Mouse (Mus musculus): ENCODE results near the gene Csnk2a2.

Gene Csnk2a2

GRCm38 (mm10) chr8:95487800-95488697 lies 1.8 kb downstream of the Csnk2a2 start:
- no peak for DNase-seq (ENCODE audit: low read depth, low spot score)

DNA sequence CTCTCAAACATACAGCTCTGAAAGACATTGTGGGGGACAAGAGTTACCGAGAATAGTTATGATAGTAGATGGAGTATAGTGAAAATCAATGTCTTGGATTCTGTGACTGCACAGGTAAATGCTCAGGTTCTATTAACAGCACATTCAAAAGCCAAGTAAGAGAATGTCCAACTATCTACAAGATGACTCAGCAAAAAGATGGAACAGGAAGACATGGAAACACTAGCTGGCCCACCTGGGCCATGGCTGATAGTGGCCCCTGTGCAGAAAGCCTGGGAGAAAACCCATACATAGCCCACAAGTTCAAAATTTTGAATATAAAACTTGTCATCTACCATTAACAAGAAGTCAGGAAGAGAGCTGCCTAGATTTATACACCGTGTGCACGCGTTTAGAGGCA lies 19.8 kb downstream of the Csnk2a2 start:
- DNase-seq (ENCODE audit: low read depth, low spot score) = no peak

DNA sequence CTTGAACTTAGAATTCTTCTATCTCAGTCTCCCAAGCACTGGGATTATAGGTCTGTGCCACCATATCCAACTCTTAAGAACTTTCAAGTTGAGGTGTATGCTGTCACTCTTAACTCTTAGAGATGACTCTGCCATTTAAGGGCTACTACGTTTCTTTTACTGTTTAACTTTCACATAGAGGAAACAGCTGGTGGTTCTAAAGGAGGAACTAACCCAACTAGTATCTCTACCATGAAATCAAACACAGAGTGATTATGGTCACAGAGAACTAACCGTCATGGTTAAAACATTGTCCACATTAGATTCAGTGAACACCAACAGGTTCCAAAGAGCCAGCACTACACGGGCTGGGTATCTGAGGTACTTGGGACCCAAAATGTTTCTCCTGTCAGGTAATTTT lies 20.8 kb downstream of the Csnk2a2 start:
- no peak for DNase-seq (ENCODE audit: low read depth, low spot score)

DNA sequence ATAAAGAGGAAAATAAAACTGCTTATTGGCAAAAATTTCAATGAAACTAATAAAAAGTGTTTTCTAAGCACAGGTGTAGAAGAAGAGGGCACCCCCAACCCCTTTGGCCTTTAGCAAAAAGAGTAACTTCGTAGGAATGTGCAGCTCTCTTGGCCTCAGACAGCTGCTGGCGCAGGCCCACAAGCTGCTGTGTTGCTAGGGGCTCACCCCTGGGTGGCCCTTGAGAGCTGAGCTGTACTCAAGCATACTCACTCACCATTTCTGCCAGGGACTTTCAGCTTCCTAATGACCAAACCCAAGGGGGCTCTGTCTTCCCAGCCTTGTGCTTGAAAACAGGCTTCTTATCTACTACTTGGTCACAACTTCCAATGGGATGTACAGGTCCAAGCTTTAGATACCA lies 23.3 kb downstream of the Csnk2a2 start:
- no peak for DNase-seq (ENCODE audit: low read depth, low spot score)

DNA sequence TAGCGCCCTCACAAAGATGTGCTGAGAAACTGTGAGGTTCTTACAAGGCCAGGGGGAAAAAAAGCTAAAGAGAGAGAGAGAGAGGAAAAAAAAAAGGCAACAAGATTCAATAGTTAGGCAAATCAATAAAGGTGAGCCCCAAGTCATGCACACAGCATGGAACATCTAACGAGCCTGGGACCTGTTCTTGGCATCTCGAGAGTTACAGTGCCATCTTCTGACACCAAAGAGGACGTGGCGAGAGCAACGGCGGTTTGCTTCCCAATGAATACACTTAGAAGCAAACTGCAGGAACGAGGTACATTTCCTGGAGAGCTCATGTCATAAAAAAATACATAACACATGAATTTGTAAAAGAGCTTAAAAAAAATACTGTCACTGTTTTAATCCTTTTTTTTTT lies 37.3 kb downstream of the Csnk2a2 start:
- no peak for DNase-seq (ENCODE audit: low read depth, low spot score)

GRCm38 (mm10) chr8:95450271-95450670 lies 39.6 kb downstream of the Csnk2a2 start:
- DNase-seq (ENCODE audit: low read depth, low spot score) = no peak

DNA sequence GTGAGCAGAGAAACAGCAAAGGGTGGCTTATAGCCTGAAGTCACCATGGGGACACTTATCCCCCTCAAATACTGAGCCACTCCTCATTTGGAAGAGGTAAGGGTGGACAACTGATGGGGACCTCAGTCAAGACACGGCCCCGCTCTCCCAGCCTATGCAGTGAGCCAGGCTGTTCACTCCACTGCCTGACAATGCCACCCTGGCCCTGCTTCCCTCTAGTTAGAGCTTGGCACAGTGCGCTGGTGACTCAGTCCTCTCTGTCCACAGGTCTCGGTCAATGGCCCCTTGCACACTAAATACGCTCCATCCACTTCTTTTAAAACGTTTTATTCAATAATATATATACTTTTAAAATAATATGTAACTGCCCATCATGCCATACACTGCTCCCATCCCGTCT lies 42.2 kb downstream of the Csnk2a2 start:
- DNase-seq (ENCODE audit: low read depth, low spot score) = no peak

DNA sequence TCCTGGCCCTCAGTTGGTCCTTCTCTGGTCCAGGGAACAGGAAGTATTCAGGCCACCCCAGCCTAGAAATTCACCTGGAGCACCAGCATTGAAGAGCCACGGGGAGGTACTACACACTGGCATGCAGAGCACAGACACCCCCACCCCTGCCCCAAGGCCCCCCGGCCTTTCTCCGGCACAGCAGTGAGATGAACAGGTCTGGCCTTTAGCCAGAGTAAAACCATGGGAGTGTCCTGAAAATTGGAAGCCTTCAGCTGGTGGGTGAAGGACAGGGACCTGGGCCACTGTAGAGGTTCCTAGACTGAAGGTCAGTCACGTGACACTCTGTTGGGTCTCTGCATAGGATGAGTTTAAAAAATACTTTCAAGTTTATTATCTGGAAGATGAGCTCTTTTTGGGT lies 44.8 kb downstream of the Csnk2a2 start:
- no peak for DNase-seq (ENCODE audit: low read depth, low spot score)

GRCm38 (mm10) chr8:95441491-95442039 lies 48.3 kb downstream of the Csnk2a2 start:
- no peak for DNase-seq (ENCODE audit: low read depth, low spot score)

DNA sequence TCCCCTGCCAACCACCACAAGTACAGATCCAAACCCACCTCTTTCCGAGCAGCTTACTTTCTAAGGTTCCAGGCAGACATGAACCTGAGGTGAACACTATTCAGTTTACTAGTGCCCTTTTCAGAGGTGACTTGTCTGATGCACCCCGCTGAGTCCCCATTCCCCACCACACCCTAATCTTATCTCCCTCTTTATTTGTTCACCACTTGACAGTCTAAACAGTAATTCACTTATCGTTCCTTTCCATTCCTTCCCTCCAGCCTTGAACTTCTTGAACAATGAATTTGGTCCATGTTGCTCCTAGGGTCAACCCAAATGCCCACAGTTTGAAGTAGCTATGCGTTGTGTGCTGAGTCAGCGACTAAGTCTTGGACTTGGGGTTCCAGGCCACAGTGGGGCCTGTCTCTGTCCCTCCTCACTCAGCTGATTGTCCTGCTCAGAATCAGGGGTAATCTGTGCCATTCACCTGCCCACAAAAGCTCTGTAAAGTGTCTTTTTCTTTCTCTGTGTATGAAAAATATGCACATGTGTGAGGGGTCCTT lies 49.6 kb downstream of the Csnk2a2 start:
- no peak for DNase-seq (ENCODE audit: low read depth, low spot score)

DNA sequence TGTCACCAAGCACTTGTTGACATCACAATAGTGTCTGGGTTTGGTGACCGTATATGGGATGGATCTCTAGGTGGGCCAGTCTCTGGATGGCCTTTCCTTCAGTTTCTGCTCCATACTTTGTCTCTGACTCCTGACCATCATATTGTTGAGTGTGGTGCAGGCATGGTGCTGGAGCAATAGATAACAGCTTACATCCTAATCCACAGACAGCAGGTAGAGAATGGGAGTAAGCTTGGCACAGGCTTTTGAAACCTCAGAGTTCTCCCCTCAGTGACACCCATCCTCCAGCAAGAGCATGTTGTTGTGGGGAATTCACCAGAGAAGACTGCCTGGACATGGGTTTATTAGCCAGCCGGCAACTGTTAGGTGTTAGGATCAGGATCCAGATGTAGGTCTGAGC lies 50.4 kb downstream of the Csnk2a2 start:
- no peak for DNase-seq (ENCODE audit: low read depth, low spot score)

DNA sequence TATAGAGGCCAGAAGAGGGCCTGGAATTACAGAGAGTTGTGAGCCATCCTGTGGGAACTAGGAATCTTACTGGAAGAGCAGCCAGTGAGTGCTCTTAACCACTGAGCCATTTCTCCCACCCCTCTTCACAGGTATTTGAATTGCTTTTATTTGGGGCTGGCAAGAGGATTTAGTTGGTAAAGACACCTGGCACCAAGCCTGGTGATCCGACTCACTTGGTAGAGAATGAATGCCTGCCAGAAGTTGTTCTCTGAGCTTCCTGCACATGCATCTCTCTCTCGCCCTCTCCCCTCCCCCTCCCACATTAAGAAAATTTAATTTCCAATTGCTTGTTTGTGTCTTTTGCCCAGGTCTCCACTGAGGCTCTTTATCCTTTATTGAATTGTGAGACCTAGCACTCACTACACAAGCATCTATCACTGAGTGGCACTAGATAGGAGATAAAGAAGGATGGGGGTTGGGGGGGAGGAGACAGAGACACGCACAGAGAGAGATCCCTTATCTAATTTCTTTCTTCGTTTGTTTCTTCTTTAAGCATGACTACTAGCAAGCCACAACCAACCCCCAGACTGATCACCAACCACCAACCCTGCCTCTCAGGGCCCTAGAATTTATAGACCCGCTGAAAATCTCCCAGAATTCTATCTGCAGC lies 52.4 kb downstream of the Csnk2a2 start:
- no peak for DNase-seq (ENCODE audit: low read depth, low spot score)

DNA sequence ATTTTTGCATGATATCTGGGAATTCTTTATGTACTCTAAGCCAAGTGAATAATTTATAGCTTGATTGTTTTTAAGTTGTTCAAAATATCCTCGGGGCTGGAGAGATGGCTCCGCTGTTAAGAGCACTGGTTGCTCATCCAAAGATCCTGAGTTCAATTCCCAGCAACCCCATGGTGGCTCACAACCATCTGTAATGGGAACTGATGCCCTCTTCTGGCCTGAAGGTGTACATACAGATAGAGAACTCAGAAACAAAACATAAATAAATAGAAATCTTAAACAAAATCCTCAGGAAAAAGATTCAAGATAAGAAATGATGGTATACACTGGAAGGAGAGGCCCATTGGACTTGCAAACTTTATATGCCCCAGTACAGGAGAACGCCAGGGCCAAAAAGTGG lies 53.9 kb downstream of the Csnk2a2 start:
- no peak for DNase-seq (ENCODE audit: low read depth, low spot score)

DNA sequence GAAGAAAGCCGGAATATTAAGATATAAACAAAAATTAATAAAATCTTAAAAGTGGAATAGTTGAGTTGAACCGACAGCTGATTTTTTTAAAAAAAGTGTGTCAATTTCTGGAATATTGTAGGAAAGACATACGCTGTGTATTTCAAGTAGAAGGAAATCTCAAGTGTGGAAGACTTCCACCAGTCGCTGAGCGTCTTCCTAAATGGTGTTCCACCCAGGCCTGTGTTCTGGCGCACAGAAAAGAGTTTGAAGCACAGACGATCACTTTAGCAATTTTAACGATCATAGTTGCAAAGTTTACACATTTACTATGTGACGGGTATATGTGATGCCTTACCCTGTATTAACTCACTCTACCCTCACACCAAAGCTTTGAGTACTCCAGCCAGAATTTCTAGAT lies 54.4 kb downstream of the Csnk2a2 start:
- no peak for DNase-seq (ENCODE audit: low read depth, low spot score)

- peak; percentile 98 for DNase-seq (ENCODE audit: low read depth, low spot score)
These were observed 55.0 kb downstream of the Csnk2a2 start, which contains the start of gene Cfap20 for GRCm38 (mm10) chr8:95434686-95435439. Gene Cfap20 (minus strand): TSS chr8:95434869.

DNA sequence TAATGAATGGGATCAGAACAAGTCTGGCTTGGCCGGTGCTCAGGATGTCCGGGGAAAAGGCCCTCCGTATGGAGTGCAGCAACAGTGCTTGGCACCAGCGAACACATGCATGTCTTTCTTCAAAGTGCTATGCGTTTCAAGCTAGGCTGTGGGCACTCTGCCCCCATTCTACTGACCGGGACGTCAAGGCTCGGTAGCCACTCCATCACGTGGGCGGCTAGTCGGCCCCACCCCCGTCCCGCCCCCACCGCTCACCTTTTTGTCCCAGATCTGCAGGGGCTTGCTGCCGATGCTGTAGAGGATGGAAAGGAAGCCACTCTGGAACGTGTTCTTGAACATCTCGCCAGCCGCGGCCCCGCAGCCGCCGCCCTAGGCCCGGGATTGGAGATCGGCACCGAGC lies 55.6 kb downstream of the Csnk2a2 start:
- DNase-seq (ENCODE audit: low read depth, low spot score) = no peak

DNA sequence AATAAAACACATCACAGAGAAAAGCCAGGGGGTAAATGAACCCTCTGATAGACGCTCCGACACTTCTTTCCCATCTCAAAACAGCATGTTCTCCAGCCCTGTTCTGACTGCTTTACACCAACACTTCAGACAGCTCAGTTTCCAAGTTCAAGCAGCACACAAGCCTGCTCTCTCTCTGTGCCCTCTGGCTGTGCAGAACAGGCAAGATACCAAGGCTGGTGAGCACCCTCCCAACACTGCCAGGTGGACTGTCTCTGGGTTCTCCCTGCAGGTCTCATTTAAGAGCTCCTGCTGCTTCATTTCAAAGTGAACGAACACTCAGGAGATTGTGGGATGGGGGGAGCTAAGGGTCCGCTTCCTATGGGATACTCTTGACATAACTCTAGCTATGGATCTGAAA lies 56.7 kb downstream of the Csnk2a2 start:
- DNase-seq (ENCODE audit: low read depth, low spot score) = no peak

- no peak for DNase-seq (ENCODE audit: low read depth, low spot score)
These were observed 57.4 kb downstream of the Csnk2a2 start for GRCm38 (mm10) chr8:95432471-95432870.

DNA sequence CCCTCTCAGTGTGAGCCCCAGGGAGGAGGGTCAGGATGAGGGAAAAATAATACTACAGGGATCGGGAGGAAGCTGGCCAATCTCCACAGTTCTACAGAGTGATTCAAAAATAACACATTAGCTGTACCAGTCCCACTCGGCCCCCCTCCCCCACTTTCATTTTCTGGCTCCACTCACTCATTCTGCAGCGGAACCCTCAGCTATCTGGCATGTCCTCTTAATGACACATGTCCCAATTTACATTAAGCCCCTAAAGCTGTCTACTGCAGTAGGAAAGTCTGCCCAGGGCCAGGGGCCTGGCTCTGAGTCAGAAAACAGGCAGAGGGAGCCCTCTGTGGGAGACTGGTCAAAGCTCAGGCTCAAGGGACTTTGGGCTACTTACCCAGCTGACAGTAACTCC lies 59.9 kb downstream of the Csnk2a2 start:
- no peak for DNase-seq (ENCODE audit: low read depth, low spot score)

DNA sequence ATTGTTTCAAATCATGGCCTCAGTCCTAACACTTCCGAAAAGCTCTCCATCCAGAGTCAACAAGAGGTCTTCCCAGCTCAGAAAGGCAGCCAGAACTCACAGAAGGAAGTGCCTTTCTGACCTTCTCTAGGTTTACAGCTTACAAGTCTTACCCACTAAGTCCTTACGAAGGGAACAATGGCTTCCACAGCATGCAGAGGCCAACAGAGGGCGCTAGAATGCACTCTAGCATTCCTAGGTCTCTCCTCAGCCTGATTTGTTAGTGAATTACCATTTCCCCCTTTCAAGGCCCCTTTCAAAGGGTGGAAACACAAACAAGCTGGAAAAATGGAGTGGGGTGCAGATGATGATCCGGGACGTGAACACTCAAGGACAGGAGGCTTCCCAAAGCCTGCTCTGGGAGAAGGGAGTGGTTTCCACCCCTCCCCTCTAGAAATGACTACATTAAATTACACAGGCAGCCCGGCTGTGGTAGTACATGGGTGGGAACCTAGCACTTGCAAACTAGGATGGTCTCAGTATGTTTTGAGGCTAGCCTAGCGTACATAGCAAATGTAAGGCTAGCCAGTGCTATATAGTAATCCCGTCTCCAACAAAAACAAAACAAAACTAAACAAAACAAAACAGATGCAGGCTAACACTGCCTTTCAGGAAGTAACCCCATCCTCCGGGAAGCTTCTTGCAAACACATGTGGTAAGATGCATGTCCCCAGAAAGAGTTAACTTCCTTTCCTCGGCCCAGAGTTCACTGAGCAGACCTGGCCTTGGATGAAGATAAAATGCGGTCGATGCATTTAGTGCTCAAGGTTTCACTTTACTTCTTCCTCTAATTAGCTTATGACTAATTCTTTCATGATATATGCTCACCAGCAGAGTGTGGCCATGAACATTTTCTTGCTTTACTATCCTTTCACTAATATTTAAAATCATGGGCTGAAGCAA lies 62.0 kb downstream of the Csnk2a2 start:
- peak; percentile 51 for DNase-seq (ENCODE audit: low read depth, low spot score)
